Mouse (Mus musculus) kidney, adult 2 months (tissue): ENCODE measurements around the gene Gclc.

Source experiments
- CTCF ChIP-seq: fragments of 200-500 bp; conservative IDR thresholded peaks from 2 replicates; pipeline ENCODE4 v1.5.1; 2011; ENCODE audit warnings: low read depth, mild to moderate bottlenecking, control low read depth, low read length, moderate library complexity, mixed read lengths; ENCODE audit not compliant: insufficient read depth, insufficient read length
- POLR2A ChIP-seq: fragments of 200-500 bp; IDR thresholded peaks from one replicate; pipeline ENCODE4 v1.6.1; 2011; ENCODE audit warnings: low read depth, low read length, control low read depth

DNA sequence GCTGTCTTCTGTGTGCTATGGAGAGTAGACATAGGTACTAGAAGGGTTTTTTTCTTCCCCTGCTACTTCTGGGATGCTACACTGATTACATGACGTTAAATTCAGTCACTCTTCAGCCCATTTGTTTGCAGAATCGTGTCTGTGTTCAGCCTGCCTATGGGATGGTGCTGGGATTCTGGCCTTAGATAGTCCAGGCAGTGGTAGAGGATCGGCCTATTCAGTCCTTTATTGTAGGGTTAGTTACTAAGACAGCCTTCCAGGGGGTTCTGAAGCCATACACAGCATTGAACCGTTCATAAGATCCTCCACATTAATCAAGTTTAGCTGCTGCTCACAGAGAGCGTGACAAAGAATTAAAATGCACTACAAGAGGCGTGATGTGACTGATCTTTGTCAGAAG lies 16.6 kb downstream of the Gclc start:
- TF ChIP-seq POLR2A = no peak
- TF ChIP-seq CTCF = no peak
